Mouse (Mus musculus) hindbrain, embryonic 12.5 days (tissue): ENCODE results near the gene Tnnc1. TPM values are rescaled to one million over a fixed set of nuclear protein-coding genes. Genes with fewer than 3 reads are reported as not detected.

ENCODE experiments used
- ATAC-seq: fragments of 200-750 bp; cut with Nextera tagmentation; 2 replicates; pipeline ENCODE4 v1.8.0; 2017; ENCODE audit warnings: moderate TSS enrichment; ENCODE audit not compliant: low FRiP score
- H3K27ac ChIP-seq: fragments of 300-500 bp; sonication (generic); 2 replicates; pipeline ENCODE4 v1.5.1; 2016; ENCODE audit warnings: mild to moderate bottlenecking
- H3K27me3 ChIP-seq: fragments of 300-500 bp; sonication (generic); 2 replicates; pipeline ENCODE4 v1.6.1; 2016; ENCODE audit warnings: mild to moderate bottlenecking
- H3K36me3 ChIP-seq: fragments of 300-500 bp; sonication (generic); 2 replicates; pipeline ENCODE4 v1.6.1; 2016; ENCODE audit warnings: mild to moderate bottlenecking
- H3K4me1 ChIP-seq: fragments of 300-500 bp; sonication (generic); 2 replicates; pipeline ENCODE4 v1.6.1; 2016
- H3K4me2 ChIP-seq: fragments of 300-500 bp; sonication (generic); replicated peaks from 2 replicates; pipeline ENCODE4 v1.6.1; 2016; ENCODE audit warnings: mild to moderate bottlenecking
- H3K4me3 ChIP-seq: fragments of 300-500 bp; sonication (generic); 2 replicates; pipeline ENCODE4 v1.5.1; 2016; ENCODE audit warnings: mild to moderate bottlenecking
- H3K9ac ChIP-seq: fragments of 300-500 bp; sonication (generic); 2 replicates; pipeline ENCODE4 v1.6.1; 2016; ENCODE audit warnings: mild to moderate bottlenecking, moderate library complexity
- H3K9me3 ChIP-seq: fragments of 300-500 bp; sonication (generic); replicated peaks from 2 replicates; pipeline ENCODE4 v1.6.1; 2016; ENCODE audit warnings: mild to moderate bottlenecking
- WGBS: fragments of 180-500 bp; shearing (Covaris S2); methylation state at CpG from one replicate; pipeline ENCODE4 v1.1.7; 2016; 5-methylcytosine and 5-hydroxymethylcytosine counted together
- polyA plus RNA-seq: library from polyadenylated mRNA; unstranded; fragments of >200 nt; fragmentation: Nextera tagmentation; extraction: Ambion mirVana; gene quantifications from 2 replicates; pipeline ENCODE4 v1.2.1, GENCODE M21; 2016

Tnnc1 gene
- polyA plus RNA-seq, 1 experiment from 2014 or later, result 10.5 TPM

DNA sequence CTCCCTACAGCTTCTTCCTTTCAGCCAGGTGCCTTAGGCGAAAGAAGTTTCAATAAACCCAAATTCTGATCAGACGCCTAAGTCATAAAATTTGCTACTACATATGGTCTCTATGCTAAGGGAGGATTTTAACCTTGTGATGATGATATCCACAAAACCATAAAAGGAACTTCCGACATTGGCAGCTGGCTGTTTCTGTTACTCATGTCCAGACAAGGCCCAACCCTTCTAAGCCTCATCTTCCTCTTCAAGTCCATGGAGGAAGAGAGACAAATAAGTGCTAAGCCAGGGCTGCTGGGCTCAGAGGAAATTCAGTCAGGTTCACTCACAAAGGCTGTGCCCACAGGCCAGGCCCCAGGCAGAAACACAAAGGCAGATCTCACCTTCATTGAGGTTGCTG is 18.8 kb upstream of the Tnnc1 start:
- WGBS, result 90% methylated on average over 3 of the region's 3 CpGs
- Histone ChIP-seq H3K27me3 (no peaks in the 10 kb centered on the region), H3K4me2 (no peak overlapping the region), H3K9me3 (no peaks in the 10 kb centered on the region), H3K4me1 (no peaks in the 10 kb centered on the region), H3K36me3 (peaks cover 96% of the 10 kb centered on the region), H3K27ac (no peak overlapping the region), H3K4me3 (no peak overlapping the region), H3K9ac (no peak overlapping the region)
- no peak for ATAC-seq

DNA sequence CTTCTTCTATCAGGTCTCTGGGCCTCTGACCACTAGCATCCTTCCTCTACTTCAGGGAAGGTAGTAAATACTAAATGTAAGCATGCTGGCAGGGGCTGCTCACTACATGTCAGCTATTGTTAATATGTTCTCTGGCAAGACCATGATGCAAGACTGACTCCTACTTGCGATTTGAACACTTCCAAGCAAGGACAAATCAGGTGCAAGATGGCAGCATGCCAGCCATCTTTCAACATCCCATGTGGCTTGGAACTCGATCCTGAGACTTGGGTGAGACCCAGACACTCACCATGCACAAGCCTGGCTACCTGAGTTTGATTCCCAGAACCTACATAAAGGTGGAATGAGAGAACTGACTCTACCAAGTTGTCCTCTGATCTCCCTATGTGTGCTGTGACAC is 16.2 kb upstream of the Tnnc1 start:
- H3K4me2 ChIP-seq, result no peak overlapping the region
- H3K9me3 ChIP-seq, result no peaks in the 10 kb centered on the region
- H3K9ac ChIP-seq, result no peak overlapping the region
- peaks cover 91% of the 10 kb centered on the region for H3K36me3 ChIP-seq
- no peaks in the 10 kb centered on the region for H3K27me3 ChIP-seq
- H3K27ac ChIP-seq, result no peak overlapping the region
- no peak overlapping the region for H3K4me3 ChIP-seq
- no peak for ATAC-seq
- 83% methylated on average over 2 of the region's 2 CpGs for WGBS
- no peaks in the 10 kb centered on the region; the same call in 1 of the 2 replicates for H3K4me1 ChIP-seq

DNA sequence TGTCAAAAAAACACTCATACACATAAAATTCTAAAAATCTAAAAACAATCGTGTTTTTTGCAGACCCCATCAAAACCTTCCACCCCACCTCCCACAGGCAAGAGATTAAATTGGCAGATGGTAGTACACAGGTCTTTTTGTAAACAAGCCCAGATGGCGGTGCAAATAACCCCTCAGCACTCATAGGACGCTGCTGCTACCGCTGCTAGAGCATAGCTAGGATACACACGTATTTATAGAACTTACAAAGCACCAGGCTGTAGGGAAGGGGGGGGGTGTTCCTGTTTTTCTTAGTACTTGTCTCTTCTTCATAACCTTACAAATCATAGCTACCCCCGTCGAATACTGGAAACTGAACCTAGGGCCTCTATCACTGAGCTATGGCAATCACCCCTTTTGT is 14.3 kb upstream of the Tnnc1 start:
- H3K36me3 ChIP-seq, result peaks cover 80% of the 10 kb centered on the region
- H3K27me3 ChIP-seq, result no peaks in the 10 kb centered on the region
- H3K9me3 ChIP-seq, result no peaks in the 10 kb centered on the region
- WGBS, result 85% methylated on average over 7 of the region's 7 CpGs
- H3K9ac ChIP-seq, result no peak overlapping the region
- ATAC-seq, result no peak
- H3K4me2 ChIP-seq, result no peak overlapping the region
- no peak overlapping the region for H3K4me3 ChIP-seq
- H3K27ac ChIP-seq, result no peak overlapping the region
- H3K4me1 ChIP-seq, result peaks cover 9% of the 10 kb centered on the region

DNA sequence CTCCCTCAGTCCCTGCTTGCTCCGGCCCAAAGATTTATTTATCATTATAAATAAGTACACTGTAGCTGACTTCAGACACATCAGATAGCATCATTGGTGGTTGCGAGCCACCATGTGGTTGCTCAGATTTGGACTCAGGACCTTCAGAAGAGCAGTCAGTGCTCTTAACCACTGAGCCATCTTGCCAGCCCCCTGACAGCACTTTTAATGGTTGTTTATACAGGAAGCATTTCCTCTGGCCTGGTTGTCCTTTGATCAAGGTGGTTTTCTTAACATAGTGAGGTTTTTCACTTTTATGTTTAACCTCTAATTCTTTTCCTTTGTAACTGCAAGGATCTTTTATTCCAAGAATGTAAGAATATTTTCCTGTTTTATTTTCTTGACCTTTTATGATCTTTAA is 13.7 kb upstream of the Tnnc1 start:
- Histone ChIP-seq H3K27me3 (no peaks in the 10 kb centered on the region), H3K4me1 (peaks cover 9% of the 10 kb centered on the region), H3K9ac (no peak overlapping the region), H3K4me3 (no peak overlapping the region), H3K9me3 (no peaks in the 10 kb centered on the region), H3K27ac (no peak overlapping the region), H3K36me3 (peaks cover 80% of the 10 kb centered on the region), H3K4me2 (no peak overlapping the region)
- no peak for ATAC-seq
- 90% methylated on average over 2 of the region's 2 CpGs for whole genome bisulfite sequencing

DNA sequence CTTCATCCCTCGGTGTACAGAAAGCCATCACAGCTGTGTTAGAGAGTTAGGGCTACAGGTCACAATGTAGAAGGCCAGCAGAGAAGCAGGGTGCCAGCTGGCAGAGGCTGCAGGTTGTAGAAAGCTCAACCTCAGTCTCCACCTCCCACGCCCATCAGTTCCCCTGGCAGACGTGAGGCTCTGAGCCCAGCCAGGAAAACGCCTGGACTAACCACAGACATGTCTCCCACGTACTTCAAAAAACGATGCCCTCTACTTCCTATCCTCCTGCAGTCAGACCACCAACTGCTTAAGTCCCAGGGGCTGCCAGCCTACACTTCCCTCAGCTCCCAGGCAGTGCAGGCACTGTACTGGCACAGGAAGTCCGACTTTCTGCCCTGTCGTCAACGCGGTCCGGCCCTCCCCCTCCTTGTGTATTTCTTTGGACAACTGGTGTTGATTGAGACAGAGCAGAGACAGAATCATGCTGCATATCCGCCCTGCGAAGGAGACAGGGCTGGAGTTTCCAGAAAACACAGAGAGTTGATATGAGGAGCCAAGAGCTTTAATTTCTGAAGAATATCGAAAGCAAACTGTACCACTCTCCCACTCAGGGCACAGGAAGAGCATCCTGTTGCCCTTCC is 13.1 kb upstream of the Tnnc1 start:
- Histone ChIP-seq H3K4me1 (peaks cover 9% of the 10 kb centered on the region), H3K27me3 (no peaks in the 10 kb centered on the region), H3K27ac (no peak overlapping the region), H3K9me3 (no peaks in the 10 kb centered on the region), H3K9ac (no peak overlapping the region; the same call in 1 of the 2 replicates), H3K36me3 (peaks cover 80% of the 10 kb centered on the region), H3K4me3 (no peak overlapping the region), H3K4me2 (no peak overlapping the region)
- 89% methylated on average over 14 of the region's 14 CpGs for WGBS
- ATAC-seq, result no peak

DNA sequence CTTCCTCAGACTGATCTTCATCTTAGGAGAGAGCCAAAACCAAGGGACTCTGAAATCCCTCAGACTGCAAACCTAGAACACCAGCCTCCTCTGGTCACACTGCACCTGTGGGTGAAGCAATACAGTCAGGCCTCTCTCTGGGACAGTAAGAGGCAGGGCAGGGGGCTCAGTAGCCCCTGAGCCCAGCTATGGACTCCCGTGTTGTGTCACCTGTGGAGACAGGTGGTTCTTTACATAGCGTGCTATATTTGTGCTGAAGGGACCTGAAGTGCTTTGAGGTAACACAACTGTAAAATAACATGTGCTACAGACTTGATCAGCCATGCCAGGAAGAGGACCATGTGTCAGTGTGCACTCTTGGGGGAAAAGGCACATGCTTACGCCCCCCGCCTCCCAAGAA is 12.6 kb upstream of the Tnnc1 start:
- no peak overlapping the region for H3K27ac ChIP-seq
- no peaks in the 10 kb centered on the region for H3K27me3 ChIP-seq
- peaks cover 80% of the 10 kb centered on the region for H3K36me3 ChIP-seq
- H3K9ac ChIP-seq, result no peak overlapping the region
- no peaks in the 10 kb centered on the region for H3K9me3 ChIP-seq
- no peak overlapping the region for H3K4me2 ChIP-seq
- no peak overlapping the region for H3K4me3 ChIP-seq
- peaks cover 9% of the 10 kb centered on the region for H3K4me1 ChIP-seq
- 96% methylated on average over 4 of the region's 4 CpGs for WGBS
- no peak for ATAC-seq

DNA sequence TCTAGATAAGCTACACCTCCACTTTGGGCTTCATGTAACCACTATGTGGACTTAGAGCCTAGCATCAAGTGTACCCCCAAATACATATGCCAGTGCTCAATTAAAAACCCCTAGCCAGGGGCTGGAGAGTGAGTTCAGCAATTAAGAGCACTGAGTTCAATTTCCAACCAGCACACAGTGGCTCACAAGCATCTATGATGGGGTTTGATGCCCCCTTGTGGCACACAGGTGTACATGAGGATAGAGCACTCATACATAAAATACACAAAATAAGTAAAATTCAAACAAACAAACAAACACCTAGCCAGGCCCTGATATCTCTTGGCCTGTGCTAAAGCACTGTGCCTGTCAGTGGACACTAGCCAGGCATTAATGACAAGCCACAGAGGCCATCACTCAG is 12.1 kb upstream of the Tnnc1 start:
- H3K4me2 ChIP-seq, result no peak overlapping the region
- no peak overlapping the region for H3K9ac ChIP-seq
- no peaks in the 10 kb centered on the region for H3K9me3 ChIP-seq
- H3K36me3 ChIP-seq, result peaks cover 80% of the 10 kb centered on the region
- no peak overlapping the region for H3K4me3 ChIP-seq
- ATAC-seq, result no peak
- H3K4me1 ChIP-seq, result peaks cover 9% of the 10 kb centered on the region
- no peak overlapping the region for H3K27ac ChIP-seq
- H3K27me3 ChIP-seq, result no peaks in the 10 kb centered on the region

DNA sequence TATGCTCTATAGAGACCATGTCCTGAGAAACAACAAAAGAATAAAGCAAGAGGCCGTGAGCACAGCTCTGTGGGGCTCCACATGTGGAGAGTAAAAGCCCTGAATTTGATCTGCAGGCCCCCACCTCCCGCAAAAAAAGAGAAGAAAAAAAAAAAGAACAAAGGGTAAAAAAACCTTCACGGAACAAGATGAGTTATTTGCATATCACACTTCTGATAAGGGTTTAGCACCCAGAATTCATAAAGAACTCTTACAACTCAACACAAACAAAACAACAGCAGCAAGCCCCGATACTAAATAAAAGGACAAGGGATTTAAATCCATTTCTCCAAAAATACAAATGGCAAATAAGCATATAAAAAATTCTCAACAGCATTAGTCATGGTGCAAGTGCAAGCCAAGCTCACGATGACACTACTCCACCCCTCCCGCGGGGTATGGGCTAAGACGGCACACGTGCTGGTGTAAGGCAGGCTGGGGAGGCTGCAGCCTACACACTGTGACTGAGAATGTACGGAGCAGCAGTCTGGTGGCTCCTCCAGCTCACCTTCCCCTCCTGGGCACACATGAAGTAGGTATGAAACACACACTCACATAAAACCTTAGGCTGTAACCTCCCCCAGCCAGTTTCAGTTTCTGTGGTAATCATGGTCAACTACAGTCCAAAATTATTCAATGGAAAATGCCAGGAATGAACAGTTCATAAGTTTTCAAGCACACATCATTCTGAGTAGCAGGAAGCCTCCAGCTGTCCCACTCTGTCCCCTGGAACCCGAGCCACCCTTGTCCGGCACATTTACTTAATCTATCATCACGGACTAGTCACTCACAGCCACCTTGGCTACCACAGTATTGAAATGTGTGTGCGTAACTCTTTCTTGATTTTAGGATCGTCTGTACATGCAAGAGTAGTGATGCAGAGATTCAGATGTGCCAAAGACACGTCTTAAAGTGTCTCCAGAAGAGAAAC is 10.3 kb upstream of the Tnnc1 start:
- no peak overlapping the region for H3K27ac ChIP-seq
- no peaks in the 10 kb centered on the region for H3K27me3 ChIP-seq
- no peaks in the 10 kb centered on the region for H3K9me3 ChIP-seq
- H3K4me1 ChIP-seq, result peaks cover 9% of the 10 kb centered on the region
- no peak for ATAC-seq
- H3K4me3 ChIP-seq, result no peak overlapping the region
- H3K36me3 ChIP-seq, result peaks cover 80% of the 10 kb centered on the region
- H3K4me2 ChIP-seq, result no peak overlapping the region
- 68% methylated on average over 16 of the region's 16 CpGs for WGBS
- H3K9ac ChIP-seq, result no peak overlapping the region

DNA sequence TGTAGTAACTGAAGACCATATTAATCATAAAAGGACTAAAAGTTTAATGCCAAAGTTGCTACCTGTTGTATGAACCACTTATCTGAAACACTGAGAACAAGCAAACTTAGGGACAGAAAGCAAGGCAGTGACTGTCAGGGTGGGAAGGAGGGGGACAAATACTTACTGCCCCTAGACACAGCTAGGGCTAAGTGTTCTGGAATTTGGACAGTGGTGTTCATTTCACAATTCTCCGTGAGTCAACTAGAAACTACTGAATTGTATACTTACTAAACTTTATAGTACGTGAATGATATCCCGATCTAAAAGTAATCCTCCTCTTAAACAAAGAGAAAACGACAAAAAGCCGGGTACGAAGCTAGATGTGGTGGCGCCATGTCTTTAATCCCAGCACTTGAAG is 8.5 kb upstream of the Tnnc1 start:
- Histone ChIP-seq H3K36me3 (peaks cover 81% of the 10 kb centered on the region), H3K27me3 (no peaks in the 10 kb centered on the region), H3K4me3 (no peak overlapping the region), H3K9me3 (no peaks in the 10 kb centered on the region), H3K4me2 (no peak overlapping the region), H3K4me1 (peaks cover 18% of the 10 kb centered on the region), H3K9ac (no peak overlapping the region), H3K27ac (no peak overlapping the region)
- WGBS, result 97% methylated on average over 7 of the region's 7 CpGs
- ATAC-seq, result no peak

DNA sequence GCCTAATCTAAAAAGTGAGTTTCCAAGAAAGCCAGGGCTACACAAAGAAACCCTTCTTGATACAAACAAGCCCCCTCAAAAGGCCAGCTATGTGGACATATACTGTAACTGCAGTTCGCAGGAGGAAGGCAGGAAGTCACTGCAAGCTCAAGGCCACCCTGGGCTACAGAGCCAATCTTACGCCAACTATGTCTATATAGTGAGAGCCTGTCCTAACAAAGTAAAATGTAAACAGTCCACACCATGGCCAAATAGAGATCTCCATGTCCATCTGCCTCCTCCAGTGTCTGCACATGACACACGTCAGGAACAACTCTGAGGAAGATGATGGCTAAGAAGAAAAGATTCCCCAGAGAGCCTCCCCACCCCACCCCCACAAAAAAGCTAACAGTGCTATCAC is 8.1 kb upstream of the Tnnc1 start:
- H3K4me2 ChIP-seq, result no peak overlapping the region
- H3K4me3 ChIP-seq, result no peak overlapping the region
- ATAC-seq, result no peak
- no peaks in the 10 kb centered on the region for H3K9me3 ChIP-seq
- peaks cover 22% of the 10 kb centered on the region for H3K4me1 ChIP-seq
- WGBS, result 78% methylated on average over 3 of the region's 3 CpGs
- H3K27me3 ChIP-seq, result no peaks in the 10 kb centered on the region
- H3K27ac ChIP-seq, result no peak overlapping the region
- H3K9ac ChIP-seq, result no peak overlapping the region
- H3K36me3 ChIP-seq, result peaks cover 77% of the 10 kb centered on the region

DNA sequence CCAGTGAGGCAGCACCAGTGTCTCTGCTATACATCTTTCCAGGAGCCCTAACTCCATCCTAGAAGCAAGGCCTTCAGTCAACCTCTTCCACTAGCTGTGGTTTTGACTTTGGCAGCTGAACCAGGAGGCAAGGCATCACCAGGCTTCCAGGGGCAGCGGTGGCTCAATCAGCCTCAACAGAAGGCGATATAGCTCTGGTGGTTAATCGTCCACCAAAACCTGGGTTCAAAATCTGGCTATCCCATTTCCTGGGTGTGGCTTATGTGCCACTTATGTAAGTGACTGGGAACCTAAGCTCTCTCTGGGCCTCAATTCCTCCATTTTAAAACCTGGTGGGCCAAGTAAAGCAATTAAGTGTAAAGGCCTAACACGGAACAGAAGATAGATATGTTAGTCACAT is 3.3 kb upstream of the Tnnc1 start:
- Histone ChIP-seq H3K4me1 (peaks cover 26% of the 10 kb centered on the region), H3K4me3 (peak overlapping the region; percentile 78), H3K4me2 (peak overlapping the region; percentile 97), H3K9me3 (no peaks in the 10 kb centered on the region), H3K36me3 (peaks cover 43% of the 10 kb centered on the region), H3K27me3 (no peaks in the 10 kb centered on the region), H3K27ac (peak overlapping the region; percentile 88; the same call in 1 of the 2 replicates), H3K9ac (peak overlapping the region; percentile 92)
- ATAC-seq, result no peak
- 83% methylated on average over 4 of the region's 4 CpGs for WGBS

DNA sequence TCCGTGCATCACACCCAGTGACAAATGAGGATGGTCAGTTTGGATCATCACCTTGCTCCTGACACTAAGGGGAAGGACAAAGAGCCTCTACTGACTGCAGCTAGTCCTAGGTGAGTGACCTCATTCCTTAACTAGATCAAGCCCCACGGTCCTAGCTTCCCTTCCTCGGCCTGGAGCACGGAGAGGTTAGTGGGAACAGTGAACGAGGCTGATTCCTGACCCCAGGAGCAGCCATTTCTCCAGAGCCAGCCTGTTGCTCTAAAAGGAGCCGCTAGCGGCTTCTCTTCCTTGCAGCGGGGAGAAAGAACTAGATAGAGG is 2.9 kb upstream of the Tnnc1 start:
- ATAC-seq, result no peak
- no peaks in the 10 kb centered on the region for H3K27me3 ChIP-seq
- peaks cover 39% of the 10 kb centered on the region for H3K36me3 ChIP-seq
- H3K9ac ChIP-seq, result peak overlapping the region; percentile 92
- H3K4me1 ChIP-seq, result peaks cover 26% of the 10 kb centered on the region
- WGBS, result 22% methylated on average over 8 of the region's 8 CpGs
- H3K27ac ChIP-seq, result peak overlapping the region; percentile 88
- no peaks in the 10 kb centered on the region for H3K9me3 ChIP-seq
- peak overlapping the region; percentile 78 for H3K4me3 ChIP-seq
- H3K4me2 ChIP-seq, result peak overlapping the region; percentile 97
